Mouse (Mus musculus): ENCODE measurements at regions not wholly inside any gene's neighbourhood (a gene's known extent, or its start where the extent isn't known, plus 50 kb on each side); places are given as distances from the start of the nearest gene placed in this dataset.

DNA sequence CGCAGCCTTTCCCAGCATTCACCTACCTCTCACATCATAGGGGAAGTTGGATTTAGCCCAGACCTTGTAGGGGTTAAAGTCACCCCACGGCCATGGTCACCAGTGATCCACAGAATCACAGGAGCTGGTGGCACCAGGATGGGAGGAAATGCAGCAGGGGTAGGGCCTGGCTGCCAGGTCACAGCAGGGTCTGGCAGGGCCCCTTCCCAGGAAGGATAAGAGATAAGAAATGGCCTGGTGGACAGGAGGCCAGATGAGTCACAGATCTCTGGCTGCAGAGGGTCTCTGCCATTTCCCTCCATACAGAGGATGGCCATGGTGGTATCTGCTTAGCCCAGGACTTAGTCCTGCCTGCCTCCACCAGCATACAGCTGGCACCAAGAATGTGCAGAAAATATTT lies 103.0 kb downstream of the Cstad start:
- TF ChIP-seq MXI1 (IDR thresholded peaks at IDR 0.05; ENCODE audit: low read depth, low read length): no peak
- TF ChIP-seq ELF1 (IDR thresholded peaks at IDR 0.05; ENCODE audit: low read depth, low read length): no peak
- no peak for TF ChIP-seq CTCF (IDR thresholded peaks at IDR 0.05 in 2 of 3, conservative IDR thresholded peaks at IDR 0.05 in 1 of 3; ENCODE audit: control insufficient read depth in 1 of 3, insufficient read depth in 1 of 3, low read depth in 2 of 3, low read length in 3 of 3, poor library complexity in 1 of 3, severe bottlenecking in 1 of 3)
- no peak for TF ChIP-seq TBP (IDR thresholded peaks at IDR 0.05; ENCODE audit: low read depth, low read length)
- TF ChIP-seq CHD2 (IDR thresholded peaks at IDR 0.05; ENCODE audit: low read length): no peak
- no peak for TF ChIP-seq TAL1 (IDR thresholded peaks at IDR 0.05; ENCODE audit: low read length)
- TF ChIP-seq POLR2A (IDR thresholded peaks at IDR 0.05; ENCODE audit: control insufficient read depth in 1 of 2, insufficient read depth in 1 of 2, low read depth in 1 of 2, low read length in 2 of 2, poor library complexity in 1 of 2): no peak
- TF ChIP-seq ZMIZ1 (IDR thresholded peaks at IDR 0.05; ENCODE audit: low read depth, low read length): no peak
- no peak for TF ChIP-seq TCF12 (IDR thresholded peaks at IDR 0.05; ENCODE audit: low read depth, low read length)
- TF ChIP-seq MAX (IDR thresholded peaks at IDR 0.05; ENCODE audit: low read length): no peak
